Mouse (Mus musculus) 3134 (cell line): ENCODE measurements around the gene Actr1a.
A peak's percentile ranks its signal among the peaks of the same experiment; 100 is the strongest.

Experiments
- DNase-seq: peaks from one replicate; pipeline ENCODE4 v3.0.0-alpha.2; 2011; ENCODE audit warnings: low spot score; ENCODE audit not compliant: insufficient read length; ENCODE audit errors: extremely low read depth

Gene Actr1a

DNA sequence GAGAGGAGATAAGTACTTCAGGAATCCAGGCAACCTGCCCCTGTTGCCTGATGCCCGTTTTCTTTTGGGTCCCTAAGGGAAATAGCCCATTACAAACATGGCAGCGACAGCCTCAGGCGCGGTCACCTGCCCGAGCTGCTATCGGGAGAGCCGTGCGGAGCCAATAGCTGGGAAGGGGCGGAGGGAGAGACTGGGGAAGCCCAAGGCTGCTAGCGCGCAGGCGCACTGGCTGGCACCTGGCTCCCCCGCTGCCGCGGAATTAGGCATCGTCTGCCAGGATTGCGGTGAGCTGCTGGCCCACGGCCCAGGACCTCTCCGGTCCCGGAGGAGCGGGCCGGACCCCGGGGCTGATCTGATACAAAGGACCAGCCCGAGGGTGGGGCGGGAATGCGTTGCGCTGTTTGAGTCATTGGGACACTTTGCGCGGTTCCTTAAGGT is 38.8 kb downstream of the Actr1a start:
- peak; percentile 94 for DNase-seq

DNA sequence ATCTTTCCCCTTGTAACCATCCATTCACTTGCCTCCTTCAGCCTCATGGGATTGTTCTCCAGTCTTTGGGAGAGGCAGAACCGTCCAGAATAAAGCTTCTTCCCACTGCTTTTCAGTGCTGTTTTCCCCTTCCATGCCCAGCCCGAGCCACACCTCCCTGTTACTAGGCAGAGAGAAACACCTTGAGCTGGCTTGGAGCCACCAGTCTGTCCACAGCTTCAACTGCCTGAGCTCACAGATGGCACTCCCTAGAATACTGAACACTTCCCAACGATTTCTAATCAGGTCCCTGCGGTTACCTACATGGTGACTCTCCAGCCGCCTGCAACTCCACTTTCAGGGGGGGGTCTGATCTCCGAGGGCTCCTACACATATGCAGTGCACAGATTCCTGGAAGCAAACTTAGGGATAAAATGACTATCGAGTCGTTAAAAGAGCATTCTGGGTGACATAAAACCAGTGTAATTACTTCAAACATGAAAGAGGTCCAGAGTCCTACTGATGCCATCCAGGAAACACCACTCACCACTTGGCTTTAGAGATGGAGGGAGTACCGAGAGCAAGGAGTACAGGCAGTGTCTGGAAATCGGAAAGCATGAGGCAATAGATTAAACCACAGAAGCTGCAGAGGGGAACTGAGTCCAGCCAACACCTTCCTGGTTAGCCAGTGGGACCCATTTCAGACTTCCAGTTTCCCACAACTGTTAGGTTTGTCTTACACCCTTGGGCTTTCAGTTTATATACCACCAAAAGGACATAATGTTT is 45.2 kb downstream of the Actr1a start, which contains the start of gene 2310034G01Rik:
Gene 2310034G01Rik, minus strand, starts transcription at position 135 of the 765 bp plus-strand sequence.
- no peak for DNase-seq

DNA sequence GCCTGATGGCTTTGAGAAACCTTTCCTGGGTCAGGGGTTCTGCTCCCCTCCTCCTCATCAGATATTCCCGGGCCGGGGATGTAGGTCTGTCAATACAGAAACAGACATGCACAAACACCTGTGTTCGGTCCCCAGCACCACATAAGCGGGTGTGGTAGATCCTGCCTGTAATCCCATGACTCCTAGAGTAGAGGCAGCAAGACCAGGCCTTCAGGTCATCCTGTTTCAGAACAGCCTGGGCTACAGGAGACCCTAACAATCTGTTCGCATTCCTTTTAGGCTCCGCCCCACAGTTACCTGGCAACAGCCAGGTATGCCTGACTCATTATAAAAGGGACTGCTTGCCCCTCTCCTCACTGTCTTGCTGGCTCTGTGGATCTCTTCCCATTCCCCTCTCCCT is 46.0 kb downstream of the Actr1a start:
- DNase-seq: no peak

DNA sequence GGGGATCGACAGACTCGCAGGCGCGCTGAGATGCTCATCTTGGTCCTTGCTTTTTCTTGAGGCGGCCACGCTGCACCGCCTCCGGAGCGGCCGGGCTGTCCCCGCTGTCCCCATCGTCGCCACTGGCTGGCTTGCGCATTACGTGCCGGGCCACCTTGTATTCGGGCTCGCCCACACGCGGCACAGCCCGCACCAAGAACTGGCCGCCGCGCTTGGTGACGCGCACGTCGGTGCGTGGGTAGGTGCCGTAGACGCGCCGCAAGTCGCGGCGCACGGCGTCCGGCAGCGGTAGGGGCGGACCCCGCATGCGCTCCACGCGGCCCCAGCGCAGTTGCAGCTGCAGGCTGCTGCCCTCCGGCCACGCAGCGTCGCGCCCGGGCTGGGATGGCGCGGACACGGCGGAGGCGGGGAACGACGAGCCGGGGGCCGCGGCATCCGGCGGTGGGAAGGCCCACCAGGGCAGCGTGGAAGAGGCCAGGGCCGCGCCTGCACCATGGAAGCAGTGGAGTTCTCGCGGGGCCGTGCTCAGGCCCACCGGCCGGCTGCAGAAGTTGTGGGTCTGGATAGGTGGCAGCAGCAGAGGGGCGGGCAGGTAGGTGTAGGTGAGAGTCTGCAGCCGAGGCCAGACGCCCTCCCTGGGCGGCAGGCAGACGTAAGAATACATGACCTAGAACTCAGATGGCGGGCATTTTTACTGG is 46.6 kb downstream of the Actr1a start:
- DNase-seq: peak; percentile 91

DNA sequence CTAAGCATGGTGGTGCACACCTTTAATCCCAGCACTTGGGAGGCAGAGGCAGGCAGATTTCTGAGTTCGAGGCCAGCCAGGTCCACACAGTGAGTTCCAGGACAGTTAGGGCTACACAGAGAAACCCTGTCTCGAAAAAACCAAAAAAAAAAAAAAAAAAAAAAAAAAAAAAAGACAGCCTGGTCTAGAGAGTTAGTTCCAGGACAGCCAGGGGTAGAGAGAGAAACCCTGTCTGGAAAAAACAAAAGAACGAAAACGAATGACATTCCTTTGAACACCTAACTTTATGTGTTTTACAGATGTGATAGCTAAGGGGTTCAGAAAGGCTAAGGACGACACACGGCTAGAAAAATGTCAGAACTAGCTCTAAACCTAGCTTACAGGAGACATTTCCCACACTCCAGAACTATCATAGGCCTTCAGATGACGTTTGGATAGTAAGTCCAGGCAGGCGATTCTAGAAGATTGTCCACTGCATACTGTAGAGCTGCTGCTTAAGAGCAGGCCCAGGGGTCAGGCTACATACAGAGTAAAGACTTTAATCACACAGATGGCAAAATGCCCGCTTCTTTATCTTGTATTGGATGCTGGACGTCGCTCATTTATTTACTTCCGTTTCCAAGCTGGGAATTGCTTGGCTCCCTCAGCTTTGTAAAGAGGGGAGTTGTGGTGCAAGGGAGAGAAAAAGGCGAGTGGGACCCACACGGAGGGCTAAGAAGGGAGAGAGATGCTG is 47.4 kb downstream of the Actr1a start:
- DNase-seq: no peak

DNA sequence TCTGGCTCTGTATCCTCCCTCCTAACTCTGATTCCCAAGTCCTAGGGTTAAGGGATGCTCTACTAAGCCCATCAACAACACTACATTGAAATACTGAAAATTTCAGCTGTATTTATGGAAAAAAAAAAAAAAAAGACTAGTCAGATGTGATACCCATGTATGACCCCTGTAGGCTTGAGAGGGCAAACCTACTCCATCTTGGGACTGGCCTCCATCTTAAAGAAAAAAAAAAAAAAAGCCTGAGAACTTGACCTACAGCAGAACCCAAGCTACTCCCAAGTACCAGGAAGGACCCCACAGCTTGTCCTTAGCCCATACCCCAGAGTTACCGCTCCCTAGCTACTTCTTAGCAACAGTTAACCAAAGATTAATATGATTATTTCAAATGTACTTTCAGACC is 48.4 kb downstream of the Actr1a start:
- no peak for DNase-seq

DNA sequence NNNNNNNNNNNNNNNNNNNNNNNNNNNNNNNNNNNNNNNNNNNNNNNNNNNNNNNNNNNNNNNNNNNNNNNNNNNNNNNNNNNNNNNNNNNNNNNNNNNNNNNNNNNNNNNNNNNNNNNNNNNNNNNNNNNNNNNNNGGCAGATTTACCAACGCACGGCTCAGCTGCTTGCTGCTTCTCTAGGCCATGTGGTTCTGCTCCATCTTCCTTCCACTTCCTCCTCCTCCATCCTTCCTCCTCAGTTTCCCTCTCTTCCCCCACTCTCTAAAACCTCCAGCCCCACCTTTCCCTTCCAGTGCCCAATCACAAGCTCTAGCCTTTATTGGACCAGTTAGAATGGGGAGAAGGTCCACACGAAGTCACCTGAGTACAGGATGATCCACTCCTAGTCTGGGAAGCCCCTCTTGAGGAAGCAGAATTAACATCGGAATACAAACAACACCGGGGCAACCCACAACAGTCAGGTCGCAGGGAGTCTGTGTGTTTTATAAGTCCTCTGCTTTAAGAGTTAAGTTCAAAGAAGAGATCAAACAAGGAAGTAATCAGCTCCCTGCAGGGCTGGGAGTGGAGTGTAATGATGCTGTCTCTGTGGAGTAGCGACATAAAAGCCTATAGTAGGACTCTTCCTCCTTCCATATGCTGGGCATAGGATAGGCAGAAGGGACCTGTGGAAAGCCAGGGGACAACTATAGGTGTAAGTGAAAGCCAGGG is 50.7 kb downstream of the Actr1a start:
- DNase-seq: no peak

DNA sequence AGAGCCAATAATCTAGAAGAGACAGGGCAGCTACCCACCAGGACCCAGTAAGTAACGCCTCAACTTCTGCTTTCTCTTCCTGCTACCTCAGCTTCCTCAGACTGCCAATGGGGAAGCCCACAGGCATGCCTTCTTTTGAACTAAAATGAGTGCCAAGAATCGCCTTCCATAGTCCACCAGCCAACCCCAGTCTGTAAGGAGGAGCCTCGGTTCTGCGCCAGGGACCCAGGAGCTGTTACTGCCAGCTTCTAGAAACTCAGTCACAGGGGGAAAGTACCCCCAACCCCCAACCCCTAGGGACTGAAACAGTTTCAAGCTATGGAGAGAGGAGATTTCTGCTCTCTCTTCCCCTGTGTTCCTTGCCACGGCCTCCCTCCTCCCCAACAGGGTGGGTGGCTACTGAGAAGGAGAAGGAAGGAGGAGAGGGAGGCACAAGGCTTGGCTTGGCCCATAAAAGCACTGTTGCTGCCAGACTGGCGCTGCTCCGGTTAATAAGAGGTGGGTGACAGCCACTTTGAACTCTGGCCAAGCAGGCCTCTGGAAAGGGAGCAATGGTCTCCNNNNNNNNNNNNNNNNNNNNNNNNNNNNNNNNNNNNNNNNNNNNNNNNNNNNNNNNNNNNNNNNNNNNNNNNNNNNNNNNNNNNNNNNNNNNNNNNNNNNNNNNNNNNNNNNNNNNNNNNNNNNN is 56.1 kb downstream of the Actr1a start:
- DNase-seq: peak; percentile 65

DNA sequence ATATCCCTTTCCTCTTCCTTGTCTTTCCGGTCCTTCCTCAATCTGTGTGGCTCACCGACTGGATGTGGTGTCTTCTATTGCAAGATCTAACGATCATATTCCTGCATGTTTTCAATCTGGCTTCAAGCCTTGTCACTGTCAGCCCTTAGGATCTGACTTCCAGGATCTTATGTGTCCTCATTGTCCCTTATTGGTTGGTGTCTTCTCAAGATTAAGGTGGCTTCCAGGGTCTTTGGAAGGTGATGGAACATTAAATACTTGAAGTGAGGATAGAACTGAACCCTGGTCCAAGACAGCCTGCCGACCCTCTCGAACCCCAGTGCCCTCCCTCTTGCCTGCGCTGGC is 56.6 kb downstream of the Actr1a start:
- DNase-seq: no peak

DNA sequence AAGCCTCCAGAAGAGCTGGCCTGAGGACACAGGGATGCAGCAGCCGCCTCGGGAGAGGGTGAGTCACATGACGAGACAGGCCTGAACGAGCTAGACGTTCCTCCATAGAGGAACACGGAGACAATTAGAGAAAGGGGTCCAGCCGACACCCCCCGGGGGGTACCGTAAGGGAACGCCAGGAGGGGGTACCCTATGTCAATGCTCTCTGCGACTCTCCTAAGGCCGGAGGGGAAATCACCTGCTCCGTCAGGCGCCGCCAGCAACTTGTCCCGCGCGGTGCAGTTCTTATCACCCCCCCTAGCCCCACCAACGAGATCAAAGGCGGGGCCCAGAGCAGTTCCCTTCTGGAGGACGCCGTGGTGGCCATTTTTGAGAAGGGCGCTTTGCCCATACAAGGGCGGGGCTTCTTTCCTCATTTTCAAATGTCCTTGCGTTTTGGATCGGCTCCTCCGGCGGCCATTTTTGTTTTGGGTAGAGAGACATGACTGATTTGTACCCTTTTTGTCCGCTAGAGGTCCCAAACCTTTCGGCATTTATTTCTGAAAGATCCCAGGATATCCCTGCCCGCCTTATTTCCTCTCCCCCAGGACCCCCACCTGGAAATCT is 57.1 kb downstream of the Actr1a start, which contains the start of gene Cuedc2:
Gene Cuedc2, minus strand, starts transcription at position 372 of the 606 bp plus-strand sequence.
- peak; percentile 86 for DNase-seq

DNA sequence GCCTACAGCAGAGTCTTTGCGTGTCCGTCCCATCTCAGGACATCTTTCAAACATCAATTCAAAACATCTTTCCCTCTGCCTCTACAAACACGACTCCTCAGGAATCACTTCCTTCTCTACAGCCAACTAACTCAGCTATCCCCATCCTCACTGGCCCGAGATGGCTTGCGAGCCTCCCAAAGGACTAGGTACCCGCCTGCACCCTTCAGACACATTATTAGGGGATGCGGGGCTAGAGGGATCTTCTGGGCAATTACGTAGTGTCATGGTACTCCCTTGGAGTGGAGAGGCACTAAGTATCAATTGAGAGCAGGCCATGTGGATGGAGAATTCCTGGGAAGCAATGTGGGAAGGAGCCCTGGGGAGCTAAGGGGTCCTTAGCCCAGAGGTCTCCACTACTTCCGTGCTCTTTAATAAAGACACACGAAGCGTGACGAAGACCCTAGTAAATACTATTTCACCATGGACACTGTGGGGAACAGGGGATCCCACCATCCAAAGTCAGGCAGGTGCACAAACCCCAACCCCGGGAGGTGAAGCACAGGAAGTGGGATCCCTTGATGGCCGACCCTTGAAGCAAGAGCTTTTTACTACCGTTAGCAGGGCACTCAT is 57.7 kb downstream of the Actr1a start:
- DNase-seq: no peak

DNA sequence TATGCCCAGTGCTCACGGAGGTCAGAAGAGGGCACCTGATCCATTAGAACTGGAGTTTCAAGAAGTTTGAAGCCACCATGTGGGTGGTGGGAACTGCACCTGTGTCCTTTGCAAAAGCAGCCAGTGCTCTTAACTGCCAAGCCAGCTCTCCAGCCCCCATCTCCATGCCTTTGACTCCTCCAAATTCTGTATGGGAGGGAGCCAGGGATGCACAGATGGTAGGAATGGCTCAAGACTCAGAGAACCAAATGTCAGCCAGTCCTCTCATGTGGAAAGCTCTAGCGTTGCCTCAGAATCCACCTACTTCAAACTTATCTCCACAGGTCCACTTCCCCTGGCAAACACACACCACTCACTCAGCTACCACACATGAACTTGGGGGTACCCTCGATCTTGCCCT is 61.6 kb downstream of the Actr1a start:
- DNase-seq: no peak

DNA sequence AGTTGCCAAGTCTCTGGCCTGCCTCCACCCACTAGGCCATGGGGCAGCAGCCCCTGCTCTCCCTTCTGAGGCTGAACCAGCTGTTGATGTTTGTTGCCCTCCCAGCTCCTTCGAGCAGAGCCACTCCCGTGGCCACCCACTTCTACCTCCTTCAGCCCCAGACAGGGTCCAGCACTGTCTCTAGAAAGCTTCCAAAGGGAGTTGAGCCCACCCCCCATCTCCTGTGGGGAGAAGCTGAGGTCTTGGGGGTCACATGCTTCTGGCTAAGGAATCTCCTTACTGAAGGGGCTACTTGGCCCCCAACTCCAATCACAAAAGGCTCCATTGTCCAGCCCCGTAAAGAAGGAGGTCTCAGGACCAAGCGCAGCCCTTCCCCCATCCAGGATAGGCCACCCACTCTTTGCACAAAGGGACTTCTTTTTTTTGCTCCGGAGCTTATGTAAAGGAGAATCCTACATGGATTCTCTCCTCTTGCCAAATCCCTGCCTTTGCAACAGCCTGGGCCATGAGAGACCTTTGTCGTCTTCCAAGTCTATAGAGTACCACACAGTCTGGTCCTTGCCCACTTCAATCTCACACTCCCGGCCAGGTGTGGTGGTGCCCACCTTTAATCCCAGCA is 62.7 kb downstream of the Actr1a start:
- DNase-seq: no peak

DNA sequence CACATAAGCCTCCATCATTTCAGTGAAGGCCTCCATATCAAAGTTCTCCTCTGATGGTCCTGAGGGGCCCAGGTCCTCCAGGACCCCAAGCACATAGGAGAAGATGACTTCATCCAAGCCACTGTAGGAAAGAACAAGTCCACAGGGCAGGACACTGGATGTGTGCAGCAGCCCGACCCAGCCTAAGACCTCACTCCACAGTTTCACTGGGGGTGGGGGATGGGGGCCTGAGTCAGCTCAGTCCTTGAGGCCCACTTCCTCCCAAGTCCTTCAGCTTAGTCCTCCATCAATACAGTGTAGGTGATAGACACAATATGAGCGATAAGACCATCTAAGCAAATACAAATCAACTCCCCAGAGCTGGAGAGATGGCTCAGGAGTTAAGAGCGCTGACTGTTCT is 63.6 kb downstream of the Actr1a start:
- no peak for DNase-seq

DNA sequence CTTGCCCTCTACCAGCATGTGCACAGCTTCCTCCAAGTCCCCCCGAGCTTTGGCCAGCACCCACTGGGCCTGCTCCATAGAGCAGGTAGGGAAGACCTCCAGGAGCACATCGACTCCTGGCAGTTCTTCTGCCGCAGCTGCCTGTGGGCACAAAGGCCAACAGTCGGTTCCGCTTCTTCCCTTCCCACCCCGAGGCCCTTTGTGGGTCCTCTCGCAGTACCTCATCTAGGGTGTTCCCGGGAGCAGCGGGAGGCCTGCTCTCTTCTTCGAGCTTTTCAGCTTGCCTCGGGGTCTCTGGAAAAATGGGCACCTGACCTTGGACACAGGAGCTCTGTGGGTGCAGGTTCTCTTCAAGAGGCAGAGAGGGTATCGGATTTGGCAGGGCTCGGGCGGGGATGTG is 64.2 kb downstream of the Actr1a start:
- DNase-seq: no peak

DNA sequence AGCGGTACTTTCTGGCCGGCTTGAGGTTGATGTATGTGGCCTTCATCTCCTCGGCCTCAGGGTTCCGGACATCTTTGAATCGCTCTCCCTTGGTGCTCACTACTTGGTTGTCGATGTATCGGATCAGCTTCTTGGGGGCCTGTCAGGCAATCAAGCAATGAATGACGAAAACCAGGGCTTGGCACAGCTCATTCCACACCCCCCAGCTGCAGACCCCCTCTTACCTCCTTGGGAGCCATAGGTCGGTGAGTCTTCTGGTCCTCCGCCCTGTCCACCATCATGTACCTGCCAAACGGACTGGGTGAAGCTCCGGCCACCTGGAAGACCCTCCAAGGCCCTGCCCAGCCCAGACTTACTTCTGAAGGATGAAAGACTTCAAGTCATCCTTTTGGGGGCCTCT is 64.9 kb downstream of the Actr1a start:
- DNase-seq: no peak

DNA sequence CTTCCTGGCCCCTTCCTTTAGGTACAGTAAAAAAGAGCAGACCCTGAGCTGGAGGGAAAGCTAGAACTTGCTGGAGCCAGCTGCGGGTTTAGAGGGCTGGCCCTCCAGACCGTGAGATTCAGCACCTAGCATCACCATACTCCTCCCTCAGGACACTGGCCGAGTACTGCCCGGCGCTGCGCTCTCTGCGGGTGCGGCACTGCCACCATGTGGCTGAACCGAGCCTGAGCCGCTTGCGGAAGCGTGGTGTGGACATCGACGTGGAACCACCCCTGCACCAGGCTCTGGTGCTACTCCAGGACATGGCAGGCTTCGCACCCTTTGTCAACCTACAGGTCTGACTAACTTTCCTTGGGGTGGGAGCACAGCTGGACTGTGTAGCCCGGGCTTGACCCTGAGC is 65.6 kb downstream of the Actr1a start:
- DNase-seq: peak; percentile 90

DNA sequence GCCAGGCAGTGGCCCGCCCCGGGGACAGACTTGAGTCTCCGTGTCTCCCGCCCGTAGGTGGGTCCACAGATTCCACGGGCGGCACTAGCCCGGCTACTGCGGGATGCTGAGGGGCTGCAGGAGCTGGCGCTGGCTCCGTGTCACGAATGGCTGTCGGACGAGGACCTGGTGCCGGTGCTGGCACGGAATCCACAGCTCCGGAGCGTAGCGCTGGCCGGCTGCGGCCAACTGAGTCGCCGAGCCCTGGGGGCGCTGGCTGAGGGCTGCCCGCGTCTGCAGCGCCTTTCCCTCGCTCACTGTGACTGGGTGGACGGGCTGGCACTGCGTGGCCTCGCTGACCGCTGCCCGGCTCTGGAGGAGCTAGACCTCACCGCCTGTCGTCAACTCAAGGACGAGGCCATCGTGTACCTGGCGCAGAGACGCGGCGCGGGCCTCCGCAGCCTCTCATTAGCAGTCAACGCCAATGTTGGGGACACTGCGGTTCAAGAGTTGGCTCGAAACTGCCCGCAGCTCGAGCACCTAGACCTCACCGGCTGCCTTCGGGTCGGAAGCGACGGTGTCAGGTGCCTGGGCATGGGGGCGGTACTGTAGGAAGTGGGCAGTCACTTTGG is 66.4 kb downstream of the Actr1a start:
- DNase-seq: no peak
